Mouse (Mus musculus): Measurements from ENCODE around the gene Olfr834.

Olfr834 gene

GRCm38 (mm10) chr9:18987690-18988089 lies at the start of gene Olfr834:
Gene Olfr834 (plus strand): TSS chr9:18987990.
- DNase-seq = no peak

GRCm38 (mm10) chr9:18962021-18962420 lies 25.8 kb upstream of the Olfr834 start:
- DNase-seq = no peak

- DNase-seq = no peak
Observed at GRCm38 (mm10) chr9:19032435-19032834, 44.6 kb downstream of the Olfr834 start, which contains the start of gene Olfr835. Gene Olfr835 (plus strand): TSS chr9:19032735.

Measured in thymus, postnatal 14 days (tissue).